Mouse (Mus musculus) cerebellum, adult (tissue): Measurements from ENCODE around the gene Cwc25.
A peak's percentile ranks its signal among the peaks of the same experiment; 100 is the strongest.

ENCODE experiments used
- ATAC-seq: cut with Nextera tagmentation; 2 replicates; pipeline ENCODE4 v1.9.2; 2017; ENCODE audit warnings: mild to moderate bottlenecking, moderate library complexity, mixed read lengths; ENCODE audit not compliant: insufficient number of reproducible peaks, low FRiP score, low TSS enrichment

The Cwc25 gene

GRCm38 (mm10) chr11:97776497-97777128 lies 10.3 kb upstream of the Cwc25 start:
- no peak for ATAC-seq

DNA sequence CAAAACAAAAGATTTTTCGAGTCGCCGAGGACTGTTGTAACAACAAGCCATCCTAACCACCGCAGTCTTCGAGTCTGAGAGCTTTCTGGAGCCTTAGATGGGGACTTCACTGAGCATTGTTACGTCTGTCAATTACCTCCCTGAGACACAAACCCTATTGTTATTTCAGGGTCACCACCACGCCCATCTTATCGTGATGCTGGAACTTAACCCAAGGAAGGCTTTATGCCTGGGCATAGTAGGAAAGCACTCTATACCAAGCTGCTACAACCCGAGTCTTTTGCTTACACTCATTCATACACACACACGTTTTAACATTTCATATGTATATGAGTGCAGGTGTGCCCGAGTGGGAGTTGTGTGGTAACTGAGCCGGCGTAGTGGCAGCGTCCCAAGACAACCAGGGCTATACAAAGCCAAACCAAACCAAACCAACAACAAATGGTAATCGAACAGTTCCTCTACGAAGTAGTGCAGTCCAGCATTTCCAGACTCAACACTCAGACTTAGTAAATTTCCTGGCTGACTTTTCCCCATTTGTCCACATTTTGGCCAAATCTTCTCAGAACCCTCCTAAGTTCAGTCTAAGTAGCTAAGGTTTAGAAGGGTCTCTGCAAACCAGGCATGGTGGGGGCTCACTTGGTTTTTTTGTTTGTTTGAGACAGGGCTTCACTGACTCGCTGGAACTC lies 9.6 kb upstream of the Cwc25 start, which contains the start of gene 1700001P01Rik:
Gene 1700001P01Rik (minus strand): TSS at position 111 of the 689 bp plus-strand sequence.
- ATAC-seq, result no peak

GRCm38 (mm10) chr11:97775186-97775585 lies 8.8 kb upstream of the Cwc25 start:
- ATAC-seq, result no peak

- ATAC-seq, result no peak
Observed at GRCm38 (mm10) chr11:97771410-97771809, 5.1 kb upstream of the Cwc25 start.

DNA sequence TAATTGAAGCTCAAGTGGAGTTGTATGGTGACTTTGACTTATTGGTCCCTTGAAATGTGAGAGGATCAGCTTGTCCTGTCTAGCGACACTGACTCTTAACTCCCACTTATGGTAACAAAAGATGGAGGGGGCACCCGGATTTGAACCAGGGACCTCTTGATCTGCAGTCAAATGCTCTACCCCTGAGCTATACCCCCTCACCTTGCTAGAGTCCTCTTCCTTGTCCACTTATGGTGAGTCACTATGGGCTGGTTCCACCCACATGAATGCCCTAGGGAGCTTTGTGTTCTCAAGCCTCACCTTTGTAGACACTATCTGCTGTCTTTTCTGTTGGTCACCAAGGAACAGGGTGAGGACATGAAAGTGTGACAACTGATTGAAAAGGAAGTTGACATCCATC lies 3.3 kb upstream of the Cwc25 start:
- no peak for ATAC-seq

DNA sequence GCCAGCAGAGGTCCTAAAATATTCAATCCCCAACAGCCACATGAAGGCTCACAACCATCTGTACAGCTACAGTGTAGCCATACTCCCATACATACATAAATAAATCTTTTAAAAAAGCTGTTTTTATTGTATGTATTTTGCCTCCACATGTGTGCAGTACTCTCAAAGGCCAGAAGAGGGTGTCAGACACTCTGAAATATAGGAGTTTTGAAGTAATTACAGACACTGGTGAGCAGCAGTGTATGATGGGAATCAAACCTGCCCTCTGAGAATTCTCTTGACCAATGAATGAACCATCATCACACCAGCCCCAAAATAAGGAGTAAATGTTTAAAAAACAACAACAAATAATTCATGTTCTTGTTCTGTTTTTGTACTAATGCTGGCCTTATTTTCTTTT lies 4.7 kb downstream of the Cwc25 start:
- ATAC-seq, result no peak

- ATAC-seq, result no peak
Observed at GRCm38 (mm10) chr11:97758942-97759341, 7.4 kb downstream of the Cwc25 start.

DNA sequence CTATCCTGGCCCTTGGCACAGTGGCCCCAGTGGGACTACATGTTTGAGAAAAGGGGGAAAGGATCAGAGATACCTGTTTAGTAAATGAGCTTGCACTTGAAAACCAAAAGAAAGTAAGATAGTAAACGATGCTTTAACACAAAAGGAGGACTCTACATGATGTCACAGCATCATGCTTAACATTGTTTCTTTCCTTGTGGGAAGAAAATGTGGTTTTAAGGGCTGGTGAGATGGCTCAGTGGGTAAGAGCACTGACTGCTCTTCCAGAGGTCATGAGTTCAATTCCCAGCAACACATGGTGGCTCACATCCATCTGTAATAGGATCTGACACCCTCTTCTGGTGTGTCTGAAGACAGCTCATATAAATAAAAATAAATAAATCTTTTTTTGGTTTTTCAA lies 8.2 kb downstream of the Cwc25 start:
- ATAC-seq, result no peak

DNA sequence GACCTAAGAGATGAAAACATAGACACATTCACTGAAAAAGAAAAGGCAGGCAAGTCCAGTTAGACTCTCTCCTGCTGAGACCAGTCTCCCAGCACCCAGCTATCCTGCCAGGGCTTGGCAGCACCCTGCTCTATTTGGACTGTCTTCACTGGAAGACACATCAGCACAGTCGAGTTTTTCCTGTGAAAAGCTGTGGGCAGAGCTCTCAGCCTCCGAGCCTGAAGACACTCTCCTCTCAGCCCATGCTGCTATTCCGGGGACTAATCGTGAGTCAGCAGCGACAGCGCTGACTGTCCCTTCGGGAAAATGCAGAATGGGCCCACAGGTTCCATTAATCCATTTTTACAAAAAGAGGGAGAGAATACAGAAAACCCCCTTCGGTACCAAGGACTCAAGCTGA lies 13.1 kb downstream of the Cwc25 start:
- no peak for ATAC-seq

DNA sequence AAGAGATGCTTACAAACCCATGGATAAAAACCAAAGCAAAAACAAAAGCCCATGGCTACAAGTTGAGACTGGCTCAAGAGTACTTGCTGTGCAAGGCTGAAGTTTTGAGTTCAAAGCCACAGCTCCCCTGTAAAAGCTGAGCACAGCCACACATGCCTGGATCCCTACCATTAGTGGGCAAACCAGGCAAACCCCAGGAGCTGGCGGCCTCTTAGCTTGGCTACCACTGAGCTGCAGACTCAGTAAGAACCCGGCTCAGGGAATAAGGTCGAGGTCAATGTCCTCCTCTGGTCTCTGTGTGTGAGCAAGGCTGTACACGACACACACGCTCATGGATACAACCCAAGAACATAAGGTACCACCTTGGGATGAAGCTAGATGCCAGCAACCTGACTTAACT lies 17.9 kb downstream of the Cwc25 start:
- no peak for ATAC-seq

DNA sequence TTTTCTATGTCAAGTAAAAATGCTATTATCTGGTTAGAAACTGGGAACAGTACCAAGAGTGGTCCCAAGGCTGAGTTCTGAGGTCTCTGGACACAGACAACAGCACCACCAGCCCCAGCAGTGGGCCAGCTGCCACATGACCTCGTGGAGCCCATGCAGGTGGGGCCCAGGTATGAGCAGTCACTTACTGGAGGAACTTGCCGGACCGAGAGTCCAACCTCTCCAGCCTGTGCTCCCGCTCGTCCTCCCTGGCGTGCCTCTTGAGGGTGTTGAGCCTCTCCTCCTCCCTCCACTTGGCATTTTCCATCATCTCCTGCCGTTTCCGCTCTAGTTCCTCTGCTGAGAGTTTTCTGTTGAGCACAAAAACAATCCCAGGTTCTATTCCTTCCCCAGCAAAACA lies 18.6 kb downstream of the Cwc25 start:
- ATAC-seq, result no peak

DNA sequence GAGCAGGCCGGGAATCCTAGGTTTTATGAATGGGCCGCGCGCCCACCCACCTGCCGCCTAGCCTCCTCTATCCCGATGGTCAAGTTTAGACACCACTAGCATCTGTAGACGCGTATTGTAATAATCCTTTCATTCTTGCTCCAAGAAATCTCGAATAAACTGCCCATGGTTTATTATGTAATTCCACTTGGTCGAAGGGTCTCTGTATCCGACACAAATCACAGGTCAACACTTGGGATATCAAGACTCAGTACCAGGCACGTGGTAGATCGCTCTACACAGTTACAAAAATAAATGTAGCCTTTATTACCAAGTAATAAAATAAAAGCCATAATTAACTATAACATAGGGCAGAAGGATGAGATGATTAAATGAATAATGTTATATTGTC lies 21.0 kb downstream of the Cwc25 start:
- peak; percentile 7; the same call in 1 of the 2 replicates for ATAC-seq

DNA sequence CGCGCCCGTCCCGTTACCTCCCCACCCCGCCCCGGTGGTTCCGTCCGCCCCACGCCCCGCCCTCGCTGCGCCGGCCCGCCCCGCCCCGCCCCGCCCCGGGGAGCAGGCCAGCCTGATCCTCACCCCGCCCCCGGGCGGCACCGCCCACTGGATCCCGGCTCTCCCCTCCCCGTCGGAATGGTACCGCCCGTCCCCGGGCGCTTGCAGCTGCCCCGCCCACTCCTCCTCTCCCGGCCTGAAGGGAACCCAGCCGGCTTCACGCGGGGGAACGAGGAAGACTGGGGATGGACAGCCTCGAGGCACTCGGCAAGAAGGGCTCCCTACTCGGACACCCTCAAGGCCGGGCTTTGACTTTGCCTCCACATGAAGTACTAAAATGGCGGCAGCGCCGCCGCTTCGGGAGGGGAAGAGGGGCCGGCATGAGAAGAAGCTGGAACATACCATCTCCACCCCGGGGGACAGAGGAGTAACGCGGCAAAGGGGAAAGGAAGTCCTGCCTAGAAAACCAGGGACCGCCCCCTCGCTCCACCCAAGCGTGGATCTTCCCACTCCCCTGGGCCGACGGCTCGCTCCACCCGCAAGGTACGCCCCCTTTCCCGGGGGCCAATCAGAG lies 21.5 kb downstream of the Cwc25 start:
- ATAC-seq, result peak; percentile 93

DNA sequence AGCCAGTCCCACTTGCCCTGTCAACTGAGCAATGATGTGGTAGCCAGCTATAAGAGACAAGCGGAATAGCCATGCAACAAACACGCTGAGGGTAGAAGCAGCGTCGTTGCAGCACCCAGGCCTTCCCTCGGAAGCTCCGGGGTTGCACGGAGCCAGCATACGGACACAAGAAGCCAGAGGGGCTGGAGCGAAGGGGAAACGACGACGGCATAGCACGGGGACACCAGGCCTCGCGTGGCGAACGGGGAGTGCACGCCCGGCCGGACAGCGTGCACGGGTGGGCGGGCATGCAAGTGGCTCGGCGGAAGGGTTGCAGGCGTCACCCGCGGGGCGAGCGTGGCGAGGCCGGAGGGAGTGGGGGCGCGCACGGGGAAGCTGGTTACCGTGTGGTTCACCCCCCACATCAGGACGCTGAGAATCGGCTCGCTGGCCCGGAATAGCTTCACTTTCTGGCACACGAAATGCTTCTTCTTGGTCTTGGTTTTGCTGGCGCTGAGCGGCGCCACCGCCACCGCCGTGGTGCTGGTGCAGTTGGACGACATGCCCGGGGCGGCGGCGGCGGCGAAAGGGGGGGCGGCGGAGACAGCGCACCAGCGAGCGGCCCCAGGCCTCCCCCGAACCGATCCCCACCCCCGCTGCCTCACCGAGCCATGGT lies 22.2 kb downstream of the Cwc25 start, which contains the start of gene Pip4k2b:
Gene Pip4k2b (minus strand): TSS at position 642 of the 655 bp plus-strand sequence.
- ATAC-seq, result peak; percentile 32; the same call in 1 of the 2 replicates

- ATAC-seq, result no peak
Observed at GRCm38 (mm10) chr11:97743423-97743822, 22.9 kb downstream of the Cwc25 start.

DNA sequence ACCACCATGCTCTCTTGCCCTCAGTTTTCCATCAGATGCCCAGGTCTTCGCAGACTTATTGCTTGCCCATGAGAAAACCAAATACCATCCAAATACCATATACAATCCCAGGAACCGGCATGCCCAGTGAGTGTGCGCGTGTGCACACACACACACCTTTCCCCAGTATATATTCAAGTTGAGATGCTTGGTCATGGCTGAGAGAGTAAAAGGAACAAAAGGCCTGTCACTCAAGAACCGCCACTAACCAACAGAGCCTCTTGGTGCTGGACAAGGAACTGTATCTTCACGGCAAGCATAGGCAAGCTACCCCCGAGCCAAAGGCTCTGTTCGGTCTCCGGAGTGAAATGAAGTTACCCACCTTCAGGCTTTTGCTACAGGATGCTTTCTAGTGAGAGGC lies 23.8 kb downstream of the Cwc25 start:
- ATAC-seq, result no peak

DNA sequence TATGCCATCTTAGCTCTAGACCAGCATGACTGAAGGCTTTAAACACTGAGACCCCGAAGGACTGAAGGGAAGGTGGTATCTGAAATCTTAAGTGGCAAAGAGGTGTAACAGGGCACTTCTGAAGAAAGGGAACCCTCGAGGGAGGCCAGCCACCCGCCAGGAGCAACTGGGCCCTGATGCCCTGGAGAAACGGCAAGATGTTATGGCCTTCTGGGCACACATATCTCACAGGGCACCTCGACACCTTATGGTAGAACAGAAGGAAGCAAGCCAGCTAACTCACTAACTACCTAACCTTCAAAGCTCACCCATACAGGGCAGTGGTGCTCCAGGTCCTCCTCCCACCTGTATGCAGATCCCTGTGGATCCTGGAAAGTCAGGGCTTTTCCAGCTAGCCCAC lies 24.2 kb downstream of the Cwc25 start:
- ATAC-seq, result no peak

DNA sequence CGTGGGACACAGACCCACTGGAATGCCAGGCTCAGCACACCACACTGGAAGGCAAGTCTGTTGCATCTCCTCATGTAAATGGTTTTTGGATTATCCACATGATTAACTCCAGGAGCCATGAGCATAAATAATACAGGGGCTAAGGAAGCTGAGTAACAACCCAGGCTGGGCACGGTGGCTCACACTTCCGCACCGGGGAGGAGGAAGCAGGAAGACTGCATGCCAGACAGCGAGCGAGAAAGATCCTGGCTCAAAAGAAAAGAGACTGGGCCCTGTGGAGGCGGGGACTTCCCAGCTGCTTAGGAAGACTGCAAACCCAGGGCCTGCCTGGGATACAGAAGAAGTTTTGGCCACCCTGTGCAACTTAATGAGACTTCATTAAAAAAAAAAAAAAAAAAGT lies 26.2 kb downstream of the Cwc25 start:
- no peak for ATAC-seq

DNA sequence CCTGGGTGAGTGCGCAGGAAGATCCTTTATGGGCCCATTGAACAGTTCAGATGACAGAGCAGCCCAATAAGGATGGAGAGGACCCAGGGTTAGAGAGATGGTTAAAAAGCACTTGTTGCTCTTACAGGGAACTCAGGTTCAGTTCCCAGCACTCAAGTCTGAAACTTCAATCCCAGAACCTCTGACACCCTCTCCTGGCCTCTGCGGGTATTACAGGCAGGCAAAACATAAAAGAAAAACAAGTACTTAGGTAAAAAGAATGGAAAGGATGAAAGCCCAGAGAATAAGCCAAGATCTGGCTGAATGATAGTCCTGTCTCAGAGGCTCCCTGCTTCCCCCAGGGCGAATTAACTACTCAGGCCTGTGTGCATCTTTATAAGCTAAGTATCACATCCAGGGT lies 27.2 kb downstream of the Cwc25 start:
- no peak for ATAC-seq

GRCm38 (mm10) chr11:97738703-97739102 lies 27.7 kb downstream of the Cwc25 start:
- no peak for ATAC-seq

DNA sequence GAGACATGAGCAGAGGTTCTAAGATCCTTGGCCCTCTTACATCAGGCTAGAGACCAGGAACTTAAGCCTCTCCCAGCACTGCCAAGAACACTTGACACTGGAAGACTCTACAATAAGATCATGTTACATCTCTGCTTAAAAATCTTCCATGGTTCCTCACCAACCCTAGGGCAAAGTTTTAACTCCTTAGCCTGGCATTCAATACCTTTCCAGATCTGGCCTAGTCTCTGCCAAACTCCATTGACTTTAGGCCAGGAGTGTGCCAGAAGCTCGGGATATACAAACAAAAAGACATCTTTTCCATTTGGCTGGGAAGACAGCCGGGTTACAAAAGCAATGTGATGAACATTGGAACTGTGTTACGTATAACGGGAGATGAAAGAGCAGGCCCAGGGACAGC lies 28.8 kb downstream of the Cwc25 start:
- ATAC-seq, result no peak
